ENCODE assay signal across 8 mouse cellular contexts in genomic region chr14:75834251-75834738, GRCm38 (mm10). TPM values are rescaled to one million over a fixed set of nuclear protein-coding genes. Genes with fewer than 3 reads are reported as not detected.
DNase-seq lines count a peak whose midpoint lies in the region; ATAC-seq lines count a peak whose summit lies in the region.

No protein-coding gene starts in this region.

- H3K27me3 ChIP-seq in intestine, embryonic 14.5 days (replicated peaks; ENCODE audit: control insufficient read depth, insufficient read depth, low read length): no peaks in the 10 kb centered on the region
- H3K27me3 ChIP-seq in limb, embryonic 13.5 days: no peaks in the 10 kb centered on the region
- no peaks in the 10 kb centered on the region for H3K27me3 ChIP-seq in midbrain, embryonic 13.5 days
- H3K27me3 ChIP-seq in stomach, embryonic 14.5 days (ENCODE audit: control insufficient read depth, insufficient read depth, low read length): no peaks in the 10 kb centered on the region

- peak overlapping the region; percentile 53 for H3K4me3 ChIP-seq in intestine, embryonic 14.5 days (ENCODE audit: low read depth, low read length)
- H3K4me3 ChIP-seq in limb, embryonic 13.5 days: peak overlapping the region; percentile 49
- H3K4me3 ChIP-seq in midbrain, embryonic 13.5 days (replicated peaks): peak overlapping the region; percentile 45
- H3K4me3 ChIP-seq in stomach, embryonic 14.5 days (ENCODE audit: low read depth, low read length): peak overlapping the region; percentile 45

- no peaks in the 10 kb centered on the region for H3K36me3 ChIP-seq in intestine, embryonic 14.5 days (ENCODE audit: control insufficient read depth, insufficient read depth, low read length)
- no peaks in the 10 kb centered on the region for H3K36me3 ChIP-seq in limb, embryonic 13.5 days
- H3K36me3 ChIP-seq in midbrain, embryonic 13.5 days: no peaks in the 10 kb centered on the region
- H3K36me3 ChIP-seq in stomach, embryonic 14.5 days (ENCODE audit: control insufficient read depth, insufficient read depth, low read length): no peaks in the 10 kb centered on the region

- H3K9ac ChIP-seq in intestine, embryonic 14.5 days (ENCODE audit: low read length): peak overlapping the region; percentile 82
- H3K9ac ChIP-seq in limb, embryonic 13.5 days: peak overlapping the region; percentile 76
- peak overlapping the region; percentile 68 for H3K9ac ChIP-seq in midbrain, embryonic 13.5 days (replicated peaks)
- H3K9ac ChIP-seq in stomach, embryonic 14.5 days (replicated peaks; ENCODE audit: low read depth, low read length): peak overlapping the region; percentile 73

- peak overlapping the region; percentile 98 for H3K27ac ChIP-seq in intestine, embryonic 14.5 days (ENCODE audit: low read depth)
- peak overlapping the region; percentile 98 for H3K27ac ChIP-seq in limb, embryonic 13.5 days
- H3K27ac ChIP-seq in midbrain, embryonic 13.5 days: peak overlapping the region; percentile 77
- H3K27ac ChIP-seq in stomach, embryonic 14.5 days (ENCODE audit: low read length): peak overlapping the region; percentile 99

- ATAC-seq in frontal cortex, adult (ENCODE audit: low TSS enrichment): peak; percentile 58
- ATAC-seq in intestine, embryonic 14.5 days (replicated peaks; ENCODE audit: low FRiP score, low TSS enrichment, low read depth): peak; percentile 88
- peak; percentile 91 for ATAC-seq in limb, embryonic 13.5 days (ENCODE audit: low FRiP score, low read depth)
- peak; percentile 79 for ATAC-seq in midbrain, embryonic 13.5 days
- peak; percentile 90 for ATAC-seq in stomach, embryonic 14.5 days (ENCODE audit: insufficient number of reproducible peaks, insufficient read depth, low FRiP score, low read depth)

- DNase-seq in frontal cortex, postnatal 14 days (ENCODE audit: low spot score in 2 of 2): no peak
- peak; percentile 93 for DNase-seq in embryo, embryonic 10 days (ENCODE audit: low spot score)
- DNase-seq in gonadal fat pad, adult 2 months (ENCODE audit: low read depth): peak; percentile 71
- no peak for DNase-seq in intestine, embryonic 14.5 days (ENCODE audit: low spot score)

- no peaks in the 10 kb centered on the region for H3K9me3 ChIP-seq in intestine, embryonic 14.5 days (ENCODE audit: control insufficient read depth, low read length)
- no peaks in the 10 kb centered on the region for H3K9me3 ChIP-seq in limb, embryonic 13.5 days
- H3K9me3 ChIP-seq in midbrain, embryonic 13.5 days: no peaks in the 10 kb centered on the region
- H3K9me3 ChIP-seq in stomach, embryonic 14.5 days (ENCODE audit: control insufficient read depth, low read depth, low read length): no peaks in the 10 kb centered on the region

- peaks cover 19% of the 10 kb centered on the region for H3K4me1 ChIP-seq in intestine, embryonic 14.5 days (replicated peaks; ENCODE audit: control insufficient read depth, insufficient read depth, low read length)
- H3K4me1 ChIP-seq in limb, embryonic 13.5 days: peaks cover 31% of the 10 kb centered on the region
- peaks cover 29% of the 10 kb centered on the region for H3K4me1 ChIP-seq in midbrain, embryonic 13.5 days (replicated peaks)
- H3K4me1 ChIP-seq in stomach, embryonic 14.5 days (ENCODE audit: control insufficient read depth, insufficient read depth, low read length): peaks cover 8% of the 10 kb centered on the region

- peak overlapping the region; percentile 100 for H3K4me2 ChIP-seq in intestine, embryonic 14.5 days (ENCODE audit: low read length)
- peak overlapping the region; percentile 96 for H3K4me2 ChIP-seq in limb, embryonic 13.5 days (replicated peaks)
- peak overlapping the region; percentile 88 for H3K4me2 ChIP-seq in midbrain, embryonic 13.5 days (replicated peaks)
- peak overlapping the region; percentile 97 for H3K4me2 ChIP-seq in stomach, embryonic 14.5 days (replicated peaks; ENCODE audit: low read depth, low read length)

- WGBS in intestine, embryonic 14.5 days: 0% methylated on average over 10 of the region's 10 CpGs
- 2% methylated on average over 10 of the region's 10 CpGs for WGBS in limb, embryonic 13.5 days
- under 1% methylated on average over 10 of the region's 10 CpGs for WGBS in midbrain, embryonic 13.5 days
- WGBS in stomach, embryonic 14.5 days: under 1% methylated on average over 10 of the region's 10 CpGs

RNA-seq across cellular contexts. Expression of gene Tpt1, which starts 10.6 kb away (rescaled TPM):
- 2,435 and 2,516 TPM in 2 replicates for polyA plus RNA-seq in gonadal fat pad, adult 2 months (2012; rRNA removed)
- polyA plus RNA-seq in intestine, embryonic 14.5 days (2014; fragmentation: Nextera tagmentation; extraction: Ambion mirVana): 1,249 and 1,259 TPM in 2 replicates
- 1,027 and 1,051 TPM in 2 replicates for polyA plus RNA-seq in limb, embryonic 13.5 days (2015; fragmentation: Nextera tagmentation; extraction: Ambion mirVana)
- polyA plus RNA-seq in midbrain, embryonic 13.5 days (2015; fragmentation: Nextera tagmentation; extraction: Ambion mirVana): 876 and 886 TPM in 2 replicates
- 1,351 and 1,352 TPM in 2 replicates for polyA plus RNA-seq in stomach, embryonic 14.5 days (2014; fragmentation: Nextera tagmentation; extraction: Ambion mirVana)

RNA-seq across cellular contexts. Expression of gene Slc25a30, which starts 47.5 kb away (rescaled TPM):
- 16.2 and 23.0 TPM in 2 replicates for polyA plus RNA-seq in gonadal fat pad, adult 2 months (2012; rRNA removed)
- 4.7 and 5.4 TPM in 2 replicates for polyA plus RNA-seq in intestine, embryonic 14.5 days (2014; fragmentation: Nextera tagmentation; extraction: Ambion mirVana)
- 4.9 and 5.3 TPM in 2 replicates for polyA plus RNA-seq in limb, embryonic 13.5 days (2015; fragmentation: Nextera tagmentation; extraction: Ambion mirVana)
- 9.4 and 11.8 TPM in 2 replicates for polyA plus RNA-seq in midbrain, embryonic 13.5 days (2015; fragmentation: Nextera tagmentation; extraction: Ambion mirVana)
- 4.5 and 5.3 TPM in 2 replicates for polyA plus RNA-seq in stomach, embryonic 14.5 days (2014; fragmentation: Nextera tagmentation; extraction: Ambion mirVana)

Comparison
In these comparisons a context has a peak if more than half of its experiments do, and no peak if none do; other contexts are left out.
1. DNase-seq: peak in embryo, embryonic 10 days (single experiment) and gonadal fat pad, adult 2 months (single experiment); none in frontal cortex, postnatal 14 days (0 of 2) and intestine, embryonic 14.5 days (single experiment).
2. Peak in every context shown above with its lines, with median percentiles within 50 percentile points of each other: ATAC-seq, H3K27ac ChIP-seq, H3K4me2 ChIP-seq, H3K4me3 ChIP-seq and H3K9ac ChIP-seq.